Mouse (Mus musculus) stomach, postnatal 0 days (tissue): ENCODE data around the gene Tmem254b.
"Not testable (repeated sequence)": the region's sequence is repeated elsewhere in the genome, so short reads cannot be mapped to it uniquely, and the experiment has no call there.

Source experiments
- CTCF ChIP-seq: IDR thresholded peaks from 2 replicates; pipeline ENCODE4 v1.5.1; 2016; ENCODE audit warnings: antibody characterized with exemption, low read depth, mild to moderate bottlenecking, moderate library complexity
- EP300 ChIP-seq: optimal IDR thresholded peaks from 2 replicates; pipeline ENCODE3; 2016; ENCODE audit warnings: antibody characterized with exemption

DNA sequence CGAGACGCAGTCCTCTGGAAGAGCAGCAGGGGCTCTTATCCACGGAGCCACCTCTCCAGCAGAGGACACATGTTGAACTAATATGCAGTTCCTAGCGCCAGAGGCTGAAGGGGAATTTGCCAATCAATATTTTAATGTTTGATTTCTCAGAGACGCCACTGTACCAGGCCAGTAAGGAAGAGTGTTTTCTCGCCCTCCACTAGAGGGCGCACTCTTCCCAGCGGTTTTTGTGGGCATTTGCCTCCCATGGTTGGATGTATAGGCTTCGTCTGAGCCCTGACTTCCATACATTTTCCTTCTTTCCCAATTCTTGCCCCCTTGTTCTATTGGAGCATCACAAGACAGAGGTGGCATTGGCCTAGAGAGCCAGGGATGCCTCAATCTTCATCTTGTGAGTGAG, 20.2 kb downstream of the Tmem254b start:
- TF ChIP-seq CTCF, EP300: not testable (repeated sequence)
